Mouse (Mus musculus) forebrain, embryonic 11.5 days (tissue): ENCODE results near the gene Grin2a. TPM values are rescaled to one million over a fixed set of nuclear protein-coding genes. Genes with fewer than 3 reads are reported as not detected.

Source experiments
- ATAC-seq: fragments of 200-750 bp; cut with Nextera tagmentation; replicated peaks from 2 replicates; pipeline ENCODE4 v1.8.0; 2017; ENCODE audit warnings: moderate TSS enrichment; ENCODE audit not compliant: low FRiP score
- DNase-seq: peaks from one replicate; pipeline ENCODE4 v3.0.0-alpha.2; 2017; ENCODE audit warnings: low spot score
- H3K27ac ChIP-seq: fragments of 300-500 bp; sonication (generic); 2 replicates; pipeline ENCODE4 v1.5.1; 2014; ENCODE audit warnings: low read depth, low read length
- H3K27me3 ChIP-seq: fragments of 300-500 bp; sonication (generic); 2 replicates; pipeline ENCODE4 v1.6.1; 2014; ENCODE audit warnings: mild to moderate bottlenecking, low read length, mixed read lengths; ENCODE audit not compliant: control insufficient read depth, insufficient read depth
- H3K36me3 ChIP-seq: fragments of 300-500 bp; sonication (generic); 2 replicates; pipeline ENCODE4 v1.6.1; 2014; ENCODE audit warnings: mild to moderate bottlenecking, low read length, moderate library complexity, mixed read lengths; ENCODE audit not compliant: control insufficient read depth, insufficient read depth
- H3K4me1 ChIP-seq: fragments of 300-500 bp; sonication (generic); replicated peaks from 2 replicates; pipeline ENCODE4 v1.6.1; 2014; ENCODE audit warnings: low read length, mixed read lengths; ENCODE audit not compliant: control insufficient read depth, insufficient read depth
- H3K4me2 ChIP-seq: fragments of 300-500 bp; sonication (generic); 2 replicates; pipeline ENCODE4 v1.6.1; 2014; ENCODE audit warnings: low read depth, mild to moderate bottlenecking, low read length, moderate library complexity, mixed read lengths; ENCODE audit not compliant: severe bottlenecking
- H3K4me3 ChIP-seq: fragments of 300-500 bp; sonication (generic); 2 replicates; pipeline ENCODE4 v1.5.1; 2014; ENCODE audit warnings: low read depth, low read length
- H3K9ac ChIP-seq: fragments of 300-500 bp; sonication (generic); 2 replicates; pipeline ENCODE4 v1.6.1; 2014; ENCODE audit warnings: low read length
- H3K9me3 ChIP-seq: fragments of 300-500 bp; sonication (generic); 2 replicates; pipeline ENCODE4 v1.6.1; 2016; ENCODE audit warnings: low read length, mixed read lengths; ENCODE audit not compliant: control insufficient read depth
- WGBS: fragments of 180-500 bp; shearing (Covaris S2); extraction: QIAGEN DNeasy Blood & Tissue Kit; methylation state at CpG from one replicate; pipeline ENCODE4 v1.1.7; 2014; 5-methylcytosine and 5-hydroxymethylcytosine counted together
- polyA plus RNA-seq: library from polyadenylated mRNA; unstranded; fragments of >200 nt; fragmentation: Nextera tagmentation; extraction: Ambion mirVana; gene quantifications from 2 replicates; pipeline ENCODE4 v1.2.1, GENCODE M21; 2014

The Grin2a gene
- polyA plus RNA-seq, 1 experiment from 2014 or later = 0.91 TPM

GRCm38 (mm10) chr16:9953396-9953831, 41.9 kb downstream of the Grin2a start:
- Histone ChIP-seq H3K9ac (no peak overlapping the region), H3K36me3 (no peaks in the 10 kb centered on the region), H3K4me2 (no peak overlapping the region), H3K27ac (no peak overlapping the region), H3K4me1 (no peaks in the 10 kb centered on the region), H3K4me3 (no peak overlapping the region), H3K27me3 (no peaks in the 10 kb centered on the region), H3K9me3 (no peaks in the 10 kb centered on the region)
- no peak for DNase-seq
- ATAC-seq = no peak
- WGBS = 88% methylated on average over 5 of the region's 5 CpGs

- Histone ChIP-seq H3K27ac (no peak overlapping the region), H3K4me2 (no peak overlapping the region), H3K9ac (no peak overlapping the region), H3K4me1 (no peaks in the 10 kb centered on the region), H3K4me3 (no peak overlapping the region), H3K27me3 (no peaks in the 10 kb centered on the region), H3K9me3 (no peaks in the 10 kb centered on the region), H3K36me3 (no peaks in the 10 kb centered on the region)
- ATAC-seq (no peak), DNase-seq (no peak)
- WGBS = 82% methylated on average over 3 of the region's 3 CpGs
These were observed 46.1 kb downstream of the Grin2a start for GRCm38 (mm10) chr16:9949250-9949649.

- no peak overlapping the region for H3K27ac ChIP-seq
- H3K4me3 ChIP-seq = no peak overlapping the region
- WGBS = 88% methylated on average over 3 of the region's 3 CpGs
- no peaks in the 10 kb centered on the region for H3K9me3 ChIP-seq
- DNase-seq (no peak), ATAC-seq (no peak)
- H3K36me3 ChIP-seq = no peaks in the 10 kb centered on the region
- no peak overlapping the region for H3K4me2 ChIP-seq
- H3K4me1 ChIP-seq = no peaks in the 10 kb centered on the region
- H3K9ac ChIP-seq = no peak overlapping the region
- no peaks in the 10 kb centered on the region for H3K27me3 ChIP-seq
These were observed 47.9 kb downstream of the Grin2a start for GRCm38 (mm10) chr16:9947430-9947829.

- no peaks in the 10 kb centered on the region for H3K4me1 ChIP-seq
- no peak for DNase-seq
- H3K36me3 ChIP-seq = no peaks in the 10 kb centered on the region
- no peak overlapping the region for H3K9ac ChIP-seq
- H3K4me3 ChIP-seq = no peak overlapping the region
- WGBS = 83% methylated on average over 5 of the region's 5 CpGs
- no peak overlapping the region for H3K27ac ChIP-seq
- no peak overlapping the region for H3K4me2 ChIP-seq
- no peaks in the 10 kb centered on the region for H3K9me3 ChIP-seq
- no peak for ATAC-seq
- H3K27me3 ChIP-seq = no peaks in the 10 kb centered on the region
These were observed 50.5 kb downstream of the Grin2a start for GRCm38 (mm10) chr16:9944836-9945235.

- ATAC-seq (no peak), DNase-seq (no peak)
- Histone ChIP-seq H3K36me3 (no peaks in the 10 kb centered on the region), H3K4me2 (no peak overlapping the region), H3K27me3 (no peaks in the 10 kb centered on the region), H3K27ac (no peak overlapping the region), H3K4me1 (no peaks in the 10 kb centered on the region), H3K9me3 (no peaks in the 10 kb centered on the region), H3K9ac (no peak overlapping the region), H3K4me3 (no peak overlapping the region)
- 68% methylated on average over 8 of the region's 8 CpGs for WGBS
These were observed 53.9 kb downstream of the Grin2a start for GRCm38 (mm10) chr16:9941306-9941930.

GRCm38 (mm10) chr16:9940716-9941115, 54.6 kb downstream of the Grin2a start:
- no peak overlapping the region for H3K27ac ChIP-seq
- H3K27me3 ChIP-seq = no peaks in the 10 kb centered on the region
- no peaks in the 10 kb centered on the region for H3K9me3 ChIP-seq
- DNase-seq = no peak
- H3K4me2 ChIP-seq = no peak overlapping the region
- 87% methylated on average over 7 of the region's 7 CpGs for WGBS
- no peak overlapping the region for H3K4me3 ChIP-seq
- no peak for ATAC-seq
- no peaks in the 10 kb centered on the region for H3K36me3 ChIP-seq
- H3K4me1 ChIP-seq = no peaks in the 10 kb centered on the region
- H3K9ac ChIP-seq = no peak overlapping the region

- WGBS = 90% methylated on average over 3 of the region's 3 CpGs
- Histone ChIP-seq H3K27ac (no peak overlapping the region), H3K9ac (no peak overlapping the region), H3K36me3 (no peaks in the 10 kb centered on the region), H3K4me2 (no peak overlapping the region), H3K4me1 (no peaks in the 10 kb centered on the region), H3K9me3 (no peaks in the 10 kb centered on the region), H3K27me3 (no peaks in the 10 kb centered on the region), H3K4me3 (no peak overlapping the region)
- ATAC-seq (no peak), DNase-seq (no peak)
These were observed 84.7 kb downstream of the Grin2a start for GRCm38 (mm10) chr16:9910672-9911071.

GRCm38 (mm10) chr16:9909225-9909624, 86.1 kb downstream of the Grin2a start:
- 84% methylated on average over 4 of the region's 4 CpGs for WGBS
- H3K4me1 ChIP-seq = no peaks in the 10 kb centered on the region

GRCm38 (mm10) chr16:9904443-9904842, 90.9 kb downstream of the Grin2a start:
- 91% methylated on average over 6 of the region's 6 CpGs for WGBS
- ATAC-seq (no peak), DNase-seq (no peak)
- no peaks in the 10 kb centered on the region for H3K4me1 ChIP-seq
- H3K27me3 ChIP-seq = no peaks in the 10 kb centered on the region
- no peaks in the 10 kb centered on the region for H3K9me3 ChIP-seq
- H3K9ac ChIP-seq = no peak overlapping the region
- no peak overlapping the region for H3K4me2 ChIP-seq
- H3K36me3 ChIP-seq = no peaks in the 10 kb centered on the region
- H3K4me3 ChIP-seq = no peak overlapping the region
- H3K27ac ChIP-seq = no peak overlapping the region

More at GRCm38 (mm10) chr16:9909225-9909624, 86.1 kb downstream of the Grin2a start:
- Histone ChIP-seq H3K36me3 (no peaks in the 10 kb centered on the region), H3K27ac (no peak overlapping the region), H3K4me3 (no peak overlapping the region), H3K4me2 (no peak overlapping the region), H3K9ac (no peak overlapping the region), H3K9me3 (no peaks in the 10 kb centered on the region), H3K27me3 (no peaks in the 10 kb centered on the region)
- no peak for ATAC-seq
- DNase-seq = no peak
